Mouse (Mus musculus) left cerebral cortex, adult 11 months (tissue): Measurements from ENCODE around the gene Vps25.

Source experiments
- DNase-seq: peaks from one replicate; pipeline ENCODE4 v3.0.0; 2022; ENCODE audit warnings: low spot score

Vps25 gene

GRCm38 (mm10) chr11:101245071-101245470 lies 8.4 kb upstream of the Vps25 start:
- no peak for DNase-seq

DNA sequence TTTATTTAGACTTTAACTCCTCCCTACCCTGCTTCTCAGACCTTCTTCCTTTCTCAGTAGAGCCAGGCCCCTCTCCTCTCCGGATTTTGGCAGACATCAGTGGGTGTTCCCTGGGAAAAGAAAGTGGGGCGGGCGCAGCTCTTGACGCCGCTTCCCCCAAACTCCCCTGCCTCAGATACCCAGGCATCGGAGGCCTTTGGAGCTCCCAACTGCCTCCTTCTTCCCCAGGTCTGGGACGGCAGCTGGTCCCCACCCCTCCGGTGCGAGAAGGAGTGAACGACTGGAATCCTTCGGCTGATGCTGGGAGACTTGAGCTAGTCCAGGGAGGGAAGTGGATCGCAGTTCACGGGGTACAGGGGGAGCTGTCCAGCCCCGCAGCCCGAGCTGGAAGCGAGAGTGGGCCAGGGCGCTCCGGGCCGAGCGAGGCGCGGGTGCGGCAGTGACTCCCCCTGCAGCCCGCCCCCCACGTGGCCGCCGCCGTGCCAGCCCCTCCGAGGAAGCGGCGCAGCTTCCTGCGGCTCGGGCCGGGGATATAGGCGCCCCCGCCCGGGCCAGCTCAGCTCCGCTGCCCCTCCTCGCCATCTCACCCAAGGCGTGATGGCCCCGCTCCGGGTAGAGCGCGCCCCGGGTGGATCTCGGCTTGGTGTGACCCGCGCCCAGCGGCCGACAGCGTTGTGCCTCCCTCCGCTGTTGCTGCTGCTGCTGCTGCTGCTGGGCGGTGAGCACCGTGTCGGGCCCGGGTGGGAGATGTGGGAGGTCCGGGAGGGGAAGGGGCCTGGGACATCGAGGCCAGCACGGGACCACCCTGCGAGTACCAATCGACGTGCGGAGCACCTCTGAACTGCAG lies 7.4 kb upstream of the Vps25 start, which contains the start of gene Ramp2:
Ramp2 (plus strand) TSS at position 174 of the 847 bp plus-strand sequence.
- no peak for DNase-seq

DNA sequence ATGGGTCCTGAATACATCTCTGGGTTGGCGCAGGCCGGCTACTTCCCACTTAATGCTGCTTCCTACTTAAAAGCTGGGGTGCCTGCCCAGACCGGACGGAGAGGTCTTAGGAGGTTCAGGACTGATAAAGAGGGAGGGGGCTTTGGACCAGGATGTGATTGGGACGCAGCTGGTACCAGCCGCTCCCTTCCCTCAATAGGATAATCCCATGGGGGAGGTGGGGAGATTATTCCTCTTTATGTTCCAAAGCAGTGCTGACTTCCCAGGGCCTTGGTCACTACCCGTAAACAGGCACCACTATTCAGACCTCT lies 6.8 kb upstream of the Vps25 start:
- no peak for DNase-seq

DNA sequence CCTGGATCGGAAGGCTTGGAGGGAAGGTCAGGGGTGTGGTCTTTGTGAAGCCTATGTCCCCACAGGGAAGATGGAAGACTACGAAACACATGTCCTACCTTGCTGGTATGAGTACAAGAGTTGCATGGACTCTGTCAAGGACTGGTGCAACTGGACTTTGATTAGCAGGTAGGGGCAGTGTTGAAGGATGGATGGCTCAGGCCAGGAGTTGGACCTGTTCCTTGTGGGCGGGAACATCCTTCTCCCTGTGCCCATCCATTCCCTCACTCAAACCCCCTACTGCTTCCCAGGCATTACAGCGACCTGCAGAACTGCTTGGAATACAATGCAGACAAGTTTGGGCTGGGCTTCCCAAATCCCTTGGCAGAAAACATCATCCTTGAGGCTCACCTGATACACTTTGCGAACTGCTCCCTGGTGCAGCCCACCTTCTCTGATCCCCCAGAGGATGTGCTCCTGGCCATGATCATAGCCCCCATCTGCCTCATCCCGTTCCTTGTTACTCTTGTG lies 5.9 kb upstream of the Vps25 start:
- DNase-seq: no peak

DNA sequence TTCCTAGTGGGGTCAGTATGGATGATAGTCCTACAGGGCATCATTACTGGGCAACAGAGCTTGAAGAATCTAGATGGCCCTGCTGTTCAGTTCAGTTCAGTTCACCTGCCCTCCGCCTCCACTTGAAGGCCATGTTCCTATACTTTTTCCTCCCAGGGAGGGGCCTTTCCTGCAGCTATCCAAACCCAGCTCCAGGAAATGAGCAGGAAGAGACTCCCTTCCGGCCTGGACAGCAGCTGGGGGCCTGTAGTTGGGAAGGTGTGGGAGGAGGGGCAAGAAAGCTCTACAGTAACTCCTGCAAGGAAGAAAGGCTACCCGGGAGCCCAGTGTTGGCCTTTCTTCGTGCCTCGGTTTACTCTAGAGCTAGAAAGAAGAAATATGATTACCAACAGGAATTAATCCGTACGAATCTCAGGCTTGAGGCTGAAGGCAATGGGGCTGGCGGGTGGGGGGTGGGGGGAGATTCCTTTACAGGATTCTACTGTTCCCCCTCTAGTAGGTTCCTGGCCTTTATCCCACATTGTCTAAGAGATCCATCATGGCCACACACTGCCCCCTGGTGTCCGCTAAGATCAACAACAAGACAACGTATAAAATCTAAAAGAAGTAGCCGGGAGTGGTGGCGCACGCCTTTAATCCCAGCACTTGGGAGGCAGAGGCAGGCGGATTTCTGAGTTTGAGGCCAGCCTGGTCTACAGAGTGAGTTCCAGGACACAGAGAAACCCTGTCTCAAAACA lies 5.1 kb upstream of the Vps25 start:
- peak; percentile 54 for DNase-seq

GRCm38 (mm10) chr11:101251031-101251430 lies 2.5 kb upstream of the Vps25 start:
- no peak for DNase-seq

- DNase-seq: no peak
Observed at GRCm38 (mm10) chr11:101252941-101253340, 566 bp upstream of the Vps25 start.

DNA sequence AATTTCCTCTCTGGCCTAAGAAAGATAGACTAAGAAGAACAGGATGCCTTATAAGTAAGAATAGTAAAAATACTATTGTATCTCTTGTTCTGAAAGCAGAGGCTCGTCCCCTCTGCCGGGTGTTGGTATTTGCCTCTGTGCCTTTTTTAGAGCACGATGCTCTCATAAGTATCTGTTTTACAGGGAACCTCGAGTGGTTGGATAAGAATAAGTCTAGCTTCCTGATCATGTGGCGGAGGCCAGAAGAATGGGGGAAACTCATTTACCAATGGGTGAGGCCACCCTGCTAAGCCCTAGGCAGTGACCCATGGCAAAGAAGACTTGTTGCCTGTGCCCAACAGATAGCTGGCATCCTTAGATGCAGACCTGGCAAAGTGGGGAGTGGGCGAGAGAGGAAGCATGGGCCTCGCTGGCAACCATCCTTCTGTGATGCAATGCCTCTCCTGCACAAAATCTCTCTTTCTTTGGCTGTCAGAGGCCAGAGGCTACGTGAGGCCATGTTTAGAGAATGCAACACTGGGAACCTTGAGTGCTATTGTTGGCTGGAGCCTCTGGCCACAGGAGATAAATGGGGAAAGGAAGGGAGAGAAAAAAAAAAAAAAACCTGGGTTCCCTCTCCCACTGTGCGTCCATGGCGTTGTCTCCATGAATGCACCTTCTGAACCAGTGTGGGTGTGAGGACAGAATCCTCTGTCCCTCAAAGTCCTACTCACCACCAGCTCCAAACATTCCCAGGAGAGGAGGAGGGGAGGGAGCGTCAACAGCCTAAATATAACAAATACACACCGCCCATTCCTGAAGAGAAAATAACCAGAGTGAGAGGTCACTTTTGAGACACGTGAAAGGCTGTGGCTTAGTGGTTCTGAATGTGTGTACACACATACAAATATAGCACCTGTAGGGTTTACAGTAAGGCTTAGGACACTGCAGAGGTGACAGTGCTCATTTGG lies 2.6 kb downstream of the Vps25 start:
- DNase-seq: no peak

DNA sequence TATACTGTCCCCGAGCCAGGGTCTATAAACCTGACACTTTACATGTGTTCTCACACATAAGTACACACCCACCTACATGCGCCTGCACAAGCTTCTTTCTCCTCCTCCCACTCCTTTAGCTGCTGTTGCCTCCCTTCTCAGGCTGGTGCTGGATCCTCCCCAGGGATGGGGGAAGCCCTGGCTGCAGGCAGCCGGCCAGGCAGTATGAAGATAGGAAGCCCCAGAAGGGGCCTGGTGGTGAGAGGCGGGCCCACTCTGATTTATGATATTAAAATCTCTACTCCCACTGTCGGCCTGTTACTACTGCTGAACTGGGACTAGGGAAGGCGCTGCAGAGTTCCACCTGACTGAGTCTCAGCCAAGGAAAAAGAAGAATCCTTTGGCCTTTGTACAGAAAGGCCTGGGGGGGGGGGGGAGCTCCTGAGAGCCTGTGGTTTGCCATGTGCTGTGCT lies 5.8 kb downstream of the Vps25 start:
- DNase-seq: peak; percentile 62

DNA sequence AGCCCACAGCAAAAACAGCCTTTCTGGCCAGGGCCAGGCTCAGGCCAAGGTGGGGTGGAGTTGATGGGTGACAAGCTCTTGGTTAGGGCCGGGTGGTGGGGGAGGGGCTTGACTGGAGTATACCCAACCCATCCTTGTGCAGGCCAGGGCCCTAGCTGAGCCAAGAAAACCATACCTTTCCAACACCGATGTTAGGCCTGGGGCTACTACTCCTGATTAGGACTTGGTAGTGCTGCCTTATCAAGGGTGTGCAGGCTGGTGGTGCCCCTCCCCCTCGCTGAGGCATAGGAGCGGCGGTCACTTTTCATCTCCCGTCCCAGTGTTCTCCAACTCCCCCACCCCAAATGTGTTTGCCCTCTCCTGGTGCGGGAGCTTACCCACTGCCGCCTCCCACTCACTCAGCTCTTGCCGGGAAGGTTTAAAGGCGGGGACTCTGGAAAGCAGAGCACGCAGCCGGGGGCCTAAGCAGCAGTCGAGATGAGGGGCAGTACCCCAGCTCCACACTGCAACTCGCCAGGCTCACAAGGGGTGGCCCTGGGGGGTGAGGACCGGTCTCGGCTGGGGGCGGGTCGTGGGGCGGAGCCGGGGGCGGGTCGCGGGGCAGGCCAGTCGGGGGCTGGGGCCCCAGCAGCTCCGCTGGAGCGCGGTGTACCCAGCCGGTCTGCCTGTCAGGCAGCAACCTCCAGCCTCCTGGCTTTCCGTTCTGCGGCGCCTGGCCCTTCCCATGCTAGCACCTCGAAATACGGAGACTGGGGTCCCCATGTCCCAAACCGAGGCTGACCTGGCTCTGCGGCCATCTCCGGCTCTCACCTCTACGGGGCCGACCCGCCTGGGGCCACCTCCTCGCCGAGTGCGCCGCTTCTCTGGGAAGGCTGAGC lies 6.7 kb downstream of the Vps25 start, which contains the start of gene Wnk4:
Wnk4 (plus strand) TSS at position 620 of the 878 bp plus-strand sequence.
- no peak for DNase-seq

DNA sequence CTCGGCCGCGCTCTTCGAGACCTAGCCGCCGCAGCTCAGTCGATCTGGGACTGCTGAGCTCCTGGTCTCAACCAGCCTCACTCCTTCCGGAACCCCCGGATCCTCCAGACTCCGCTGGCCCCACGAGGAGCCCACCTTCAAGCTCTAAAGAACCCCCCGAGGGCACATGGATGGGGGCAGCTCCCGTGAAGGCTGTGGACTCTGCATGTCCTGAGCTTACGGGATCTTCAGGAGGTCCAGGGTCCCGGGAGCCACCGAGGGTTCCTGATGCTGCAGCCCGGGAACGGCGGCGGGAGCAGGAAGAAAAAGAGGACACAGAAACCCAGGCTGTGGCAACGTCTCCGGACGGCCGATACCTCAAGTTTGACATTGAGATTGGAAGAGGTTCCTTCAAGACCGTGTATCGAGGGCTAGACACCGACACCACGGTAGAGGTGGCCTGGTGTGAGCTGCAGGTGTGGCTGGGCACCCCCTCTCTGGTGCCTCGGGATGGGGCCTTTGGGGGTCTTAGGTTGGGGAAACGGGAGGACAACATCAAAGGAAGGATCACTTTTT lies 7.4 kb downstream of the Vps25 start:
- DNase-seq: no peak

DNA sequence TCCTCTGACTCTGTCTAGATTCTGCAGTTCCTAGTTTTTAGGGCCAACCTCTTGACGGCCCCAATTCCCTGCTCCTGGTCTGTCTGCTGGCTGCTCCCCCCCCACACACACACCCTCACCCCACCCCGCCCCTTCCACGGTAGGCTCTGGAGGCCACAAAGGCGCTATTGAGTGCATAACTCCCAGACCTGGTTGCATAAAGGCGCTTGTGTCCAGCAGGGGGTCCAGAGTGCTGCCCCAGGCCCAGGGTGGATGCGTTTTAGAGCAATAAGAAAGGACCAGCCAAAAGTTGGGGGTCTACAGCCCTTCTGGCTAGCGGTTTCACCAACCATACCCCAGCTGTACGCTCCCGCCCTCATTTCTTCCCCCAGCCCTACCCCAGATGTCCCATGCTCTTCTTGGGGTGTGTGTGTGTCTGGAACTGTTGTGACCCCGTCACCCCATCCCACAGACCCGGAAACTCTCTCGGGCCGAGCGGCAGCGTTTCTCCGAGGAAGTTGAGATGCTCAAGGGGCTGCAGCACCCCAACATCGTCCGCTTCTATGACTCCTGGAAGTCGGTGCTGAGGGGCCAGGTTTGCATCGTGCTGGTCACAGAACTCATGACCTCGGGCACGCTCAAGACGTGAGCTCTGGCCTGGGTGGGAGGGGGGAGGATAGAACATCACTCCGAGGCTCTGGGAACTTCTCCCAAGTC lies 8.9 kb downstream of the Vps25 start:
- no peak for DNase-seq

DNA sequence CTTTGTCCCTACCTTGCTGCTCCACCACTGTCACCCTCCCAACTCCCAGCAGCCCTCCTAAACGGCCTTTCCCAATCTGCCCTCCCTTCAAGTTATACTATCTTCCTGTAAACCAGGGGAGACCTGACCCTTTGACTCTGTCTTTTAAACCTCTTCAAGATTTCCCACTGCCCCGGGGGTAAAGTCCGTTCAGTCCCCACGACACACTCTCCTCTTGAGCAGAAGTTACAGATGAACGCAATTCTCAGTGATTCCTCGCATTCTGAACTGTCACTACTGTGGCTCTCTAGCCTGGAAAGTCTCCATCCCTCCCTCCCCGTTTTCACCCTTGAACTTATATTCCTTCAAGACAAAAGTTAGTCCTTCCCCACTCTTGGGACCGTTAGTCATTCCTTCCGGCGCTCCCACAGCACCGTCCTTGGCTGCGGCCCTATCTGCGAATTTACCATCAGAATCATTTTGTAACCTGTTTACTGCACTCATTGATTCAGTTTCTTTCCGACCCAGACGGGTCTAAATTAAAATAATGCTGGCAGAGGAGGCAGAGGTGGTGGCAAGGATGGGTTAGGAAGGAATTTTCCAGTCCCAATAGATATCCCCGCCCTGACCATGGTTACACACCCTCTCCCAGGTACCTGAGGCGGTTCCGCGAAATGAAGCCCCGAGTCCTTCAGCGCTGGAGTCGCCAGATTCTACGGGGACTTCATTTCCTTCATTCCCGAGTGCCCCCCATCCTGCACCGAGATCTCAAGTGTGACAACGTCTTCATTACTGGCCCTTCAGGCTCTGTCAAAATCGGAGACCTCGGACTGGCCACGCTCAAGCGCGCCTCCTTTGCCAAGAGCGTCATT lies 9.9 kb downstream of the Vps25 start:
- DNase-seq: no peak

DNA sequence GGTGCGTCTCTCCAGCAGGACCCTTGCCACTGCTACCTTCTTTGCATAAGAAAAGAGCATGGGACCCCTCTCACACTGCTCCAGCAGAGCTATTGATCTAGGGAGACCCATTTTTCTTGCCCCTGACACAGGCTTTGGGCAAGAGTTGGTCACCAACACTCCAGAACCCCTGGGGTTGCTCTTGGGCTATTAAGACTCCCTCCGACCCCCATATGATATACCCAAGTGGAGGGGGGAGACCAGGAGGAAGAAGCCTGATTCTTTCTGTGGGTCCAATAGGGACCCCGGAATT lies 10.4 kb downstream of the Vps25 start:
- DNase-seq: no peak

GRCm38 (mm10) chr11:101264954-101265471 lies 11.5 kb downstream of the Vps25 start:
- no peak for DNase-seq

GRCm38 (mm10) chr11:101265906-101266305 lies 12.4 kb downstream of the Vps25 start:
- DNase-seq: no peak

DNA sequence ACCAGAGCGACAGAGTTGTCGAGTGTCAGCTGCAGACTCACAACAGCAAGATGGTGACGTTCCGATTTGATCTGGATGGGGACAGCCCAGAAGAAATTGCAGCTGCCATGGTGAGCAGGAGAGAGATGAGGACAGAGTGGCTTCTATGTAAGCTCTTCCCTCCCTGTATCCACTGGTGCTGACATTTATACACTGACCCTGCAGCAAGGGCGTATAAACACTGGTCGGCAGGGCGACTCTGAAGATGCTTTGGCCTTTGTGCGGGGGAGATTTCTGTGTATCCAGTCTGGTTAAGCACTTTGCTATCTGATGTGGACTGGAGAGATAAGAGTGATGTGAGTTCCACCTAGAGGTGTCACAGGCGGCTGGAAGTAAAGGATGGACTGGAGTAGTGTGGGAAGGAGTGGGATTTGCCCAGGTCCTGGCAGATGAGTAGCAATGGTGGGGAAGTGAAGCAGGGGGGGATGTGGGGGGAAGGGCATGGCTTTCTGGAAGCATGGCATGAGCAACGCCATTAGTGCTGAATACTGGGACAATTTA lies 16.1 kb downstream of the Vps25 start:
- no peak for DNase-seq

GRCm38 (mm10) chr11:101272446-101272845 lies 18.9 kb downstream of the Vps25 start:
- no peak for DNase-seq

DNA sequence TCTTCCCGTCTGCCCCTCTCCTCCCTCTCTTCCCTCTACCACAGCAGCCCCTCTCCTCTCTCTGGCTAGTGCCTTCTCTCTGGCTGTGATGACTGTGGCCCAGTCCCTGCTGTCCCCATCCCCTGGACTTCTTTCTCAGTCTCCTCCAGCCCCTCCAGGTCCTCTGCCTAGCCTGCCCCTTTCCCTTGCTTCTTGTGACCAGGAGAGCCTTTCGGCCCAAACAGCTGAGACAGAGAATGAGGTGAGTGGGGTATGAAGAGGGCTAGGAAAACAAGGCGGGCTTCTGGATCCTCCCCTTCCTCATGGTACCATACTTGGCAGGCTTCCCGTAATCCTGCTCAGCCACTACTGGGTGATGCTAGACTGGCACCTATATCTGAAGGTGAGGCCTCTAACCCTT lies 21.8 kb downstream of the Vps25 start:
- no peak for DNase-seq
